Mouse (Mus musculus) bone marrow, adult 2 months (tissue): ENCODE data around the gene Pip5k1c. TPM values are rescaled to one million over a fixed set of nuclear protein-coding genes. Genes with fewer than 3 reads are reported as not detected.

ENCODE experiments used
- H3K27ac ChIP-seq: fragments of 200-500 bp; 2 replicates; pipeline ENCODE4 v1.5.1; 2012; ENCODE audit warnings: low read depth, mild to moderate bottlenecking, control low read depth, inconsistent platforms, low read length; ENCODE audit not compliant: control insufficient read depth, poor library complexity, insufficient read depth
- H3K4me1 ChIP-seq: fragments of 200-500 bp; 2 replicates; pipeline ENCODE4 v1.6.1; 2011; ENCODE audit warnings: low read length; ENCODE audit not compliant: control insufficient read depth, insufficient read depth
- H3K4me3 ChIP-seq: fragments of 200-500 bp; replicated peaks from 2 replicates; pipeline ENCODE3; 2011; ENCODE audit warnings: mild to moderate bottlenecking, low read depth, low read length, control low read depth; ENCODE audit not compliant: control insufficient read depth
- CTCF ChIP-seq: fragments of 200-500 bp; IDR thresholded peaks from 2 replicates; pipeline ENCODE4 v1.5.1; 2011; ENCODE audit warnings: low read length, control low read depth; ENCODE audit not compliant: control insufficient read depth, insufficient read depth
- POLR2A ChIP-seq: fragments of 200-500 bp; IDR thresholded peaks from 2 replicates; pipeline ENCODE4 v1.6.1; 2011; ENCODE audit warnings: low read depth, mild to moderate bottlenecking, control low read depth, low read length, borderline replicate concordance; ENCODE audit not compliant: control insufficient read depth
- WGBS: fragments of 180-500 bp; shearing (Covaris S2); methylation state at CpG from one replicate; pipeline ENCODE4 v1.1.7; 2018; 5-methylcytosine and 5-hydroxymethylcytosine counted together
- polyA plus RNA-seq: library from polyadenylated mRNA; stranded (reverse); fragments of >200 nt; gene quantifications from 2 replicates; pipeline ENCODE4 v1.2.4, GENCODE M21; 2011; ENCODE audit warnings: low replicate concordance; ENCODE audit not compliant: missing spikeins, insufficient read depth, insufficient read length

Gene Pip5k1c
- polyA plus RNA-seq, 1 experiment, result 62.2 TPM

DNA sequence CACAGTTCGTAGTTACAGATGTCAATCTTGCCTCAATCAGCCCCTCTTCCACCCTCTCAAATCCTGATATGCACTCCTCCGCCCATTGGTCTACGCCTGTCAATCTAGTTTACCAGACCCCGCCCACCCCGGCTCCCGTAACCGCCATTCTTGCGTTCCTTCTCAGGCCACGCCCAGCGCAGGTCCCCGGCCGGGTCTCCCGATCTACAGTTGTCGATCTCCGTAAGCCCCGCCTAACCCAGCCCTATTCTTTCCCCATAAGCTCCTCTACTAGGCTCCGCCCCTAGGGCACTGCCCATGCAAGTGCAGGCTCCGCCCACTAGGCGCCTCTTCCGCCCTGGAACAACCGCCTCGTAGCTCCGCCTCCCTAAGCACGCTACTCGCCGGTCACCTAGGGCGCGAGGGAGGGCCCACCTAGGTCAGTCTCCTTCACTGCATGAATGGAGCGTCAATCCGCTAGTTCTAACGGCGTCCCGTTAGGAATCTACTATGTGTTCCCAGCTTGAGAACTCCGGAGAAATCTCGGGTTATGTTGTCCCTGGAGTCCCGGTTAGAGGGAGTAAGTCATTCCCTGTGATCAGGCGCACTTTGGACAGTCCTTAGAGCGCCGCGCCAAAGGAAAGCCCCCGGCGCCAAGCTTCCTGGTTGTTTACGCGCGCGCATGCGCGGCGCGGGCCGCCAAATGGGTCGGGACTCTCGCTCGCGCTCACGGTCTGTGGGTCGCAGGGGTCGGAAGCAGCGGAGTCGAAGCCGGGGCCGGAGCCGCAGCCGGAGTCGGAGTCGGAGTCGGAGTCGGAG, 28.0 kb downstream of the Pip5k1c start, which contains the start of gene Cactin:
Gene Cactin, plus strand, starts transcription at position 554 of the 798 bp plus-strand sequence.
- Histone ChIP-seq H3K4me3 (peak within 1 kb of the TSS; percentile 82), H3K4me1 (peaks cover 1% of the 10 kb centered on the region; the same call in 1 of the 2 replicates), H3K27ac (peak within 1 kb of the TSS; percentile 95)
- WGBS, result under 1% methylated on average over 68 of the region's 68 CpGs
- TF ChIP-seq POLR2A (peak; percentile 68), CTCF (peak; percentile 13; the same call in 1 of the 2 replicates)

DNA sequence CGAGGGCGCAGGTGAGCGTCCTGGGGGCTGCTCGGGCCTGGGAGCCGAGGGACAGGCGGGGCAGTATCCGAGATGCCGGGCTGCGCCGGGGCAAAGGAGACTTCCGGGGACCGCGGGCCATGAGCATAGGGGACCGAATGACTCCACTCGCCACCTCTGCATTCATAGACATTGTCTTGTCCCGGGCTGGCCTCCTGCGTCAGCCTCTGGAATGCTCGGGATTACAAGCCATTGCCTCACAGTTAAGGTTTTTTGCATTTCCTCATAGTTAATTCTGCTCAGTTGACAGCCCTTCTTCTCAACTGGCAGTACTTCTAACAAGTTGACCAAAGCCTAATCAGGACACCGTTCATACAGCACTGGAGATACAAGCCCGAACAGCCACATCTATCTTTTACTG, 28.7 kb downstream of the Pip5k1c start:
- peak overlapping the region; percentile 95 for H3K27ac ChIP-seq
- TF ChIP-seq CTCF (no peak), POLR2A (no peak)
- H3K4me3 ChIP-seq, result peak overlapping the region; percentile 82
- WGBS, result 2% methylated on average over 20 of the region's 20 CpGs
- H3K4me1 ChIP-seq, result peaks cover 1% of the 10 kb centered on the region; the same call in 1 of the 2 replicates

DNA sequence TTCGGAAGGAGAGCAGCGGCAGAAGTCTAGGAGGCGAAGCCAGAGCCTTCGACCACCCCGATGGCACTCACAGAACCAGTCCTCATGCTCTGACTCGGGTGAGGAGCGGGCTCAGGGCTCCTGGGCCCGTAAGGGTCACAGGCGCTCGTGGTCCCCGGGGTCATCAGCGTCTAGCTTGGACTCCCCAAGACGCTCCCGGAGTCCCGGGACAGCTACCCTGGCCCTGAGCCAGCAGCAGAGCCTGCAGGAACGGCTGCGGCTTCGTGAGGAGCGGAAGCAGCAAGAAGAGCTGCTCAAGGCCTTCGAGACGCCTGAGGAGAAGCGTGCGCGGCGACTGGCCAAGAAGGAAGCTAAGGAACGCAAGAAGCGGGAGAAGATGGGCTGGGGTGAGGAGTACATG, 29.7 kb downstream of the Pip5k1c start:
- WGBS, result 93% methylated on average over 27 of the region's 27 CpGs
- Histone ChIP-seq H3K4me3 (peak overlapping the region; percentile 26), H3K27ac (no peak overlapping the region), H3K4me1 (peaks cover 1% of the 10 kb centered on the region; the same call in 1 of the 2 replicates)
- TF ChIP-seq POLR2A (no peak), CTCF (no peak)

DNA sequence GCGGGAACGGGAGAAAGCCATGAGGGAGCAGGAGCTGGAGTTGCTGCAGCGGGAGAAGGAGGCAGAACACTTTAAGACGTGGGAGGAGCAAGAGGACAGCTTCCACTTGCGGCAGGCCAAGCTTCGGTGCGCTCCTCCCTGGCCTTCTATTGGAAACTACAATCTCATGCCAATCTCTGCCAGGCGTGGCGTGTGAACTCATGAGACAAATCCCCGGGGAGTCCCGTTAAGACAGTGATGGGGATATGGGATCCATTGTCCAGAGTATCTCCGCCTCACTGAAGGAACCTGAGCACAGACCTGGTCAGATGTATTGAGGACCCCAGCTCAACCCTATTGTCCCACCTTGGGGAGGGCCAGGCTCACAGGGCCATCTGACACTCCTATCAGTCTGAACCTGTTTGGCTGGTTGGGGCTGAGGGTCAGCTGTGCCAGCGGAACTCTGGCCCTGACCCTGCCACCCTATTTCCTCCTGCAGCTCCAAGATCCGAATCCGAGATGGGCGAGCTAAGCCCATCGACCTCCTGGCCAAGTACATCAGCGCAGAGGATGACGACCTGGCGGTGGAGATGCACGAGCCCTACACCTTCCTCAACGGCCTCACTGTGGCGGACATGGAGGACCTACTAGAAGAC, 30.5 kb downstream of the Pip5k1c start:
- TF ChIP-seq POLR2A (no peak), CTCF (no peak)
- peaks cover 1% of the 10 kb centered on the region; the same call in 1 of the 2 replicates for H3K4me1 ChIP-seq
- H3K4me3 ChIP-seq, result no peak overlapping the region
- no peak overlapping the region for H3K27ac ChIP-seq
- 92% methylated on average over 23 of the region's 23 CpGs for WGBS

DNA sequence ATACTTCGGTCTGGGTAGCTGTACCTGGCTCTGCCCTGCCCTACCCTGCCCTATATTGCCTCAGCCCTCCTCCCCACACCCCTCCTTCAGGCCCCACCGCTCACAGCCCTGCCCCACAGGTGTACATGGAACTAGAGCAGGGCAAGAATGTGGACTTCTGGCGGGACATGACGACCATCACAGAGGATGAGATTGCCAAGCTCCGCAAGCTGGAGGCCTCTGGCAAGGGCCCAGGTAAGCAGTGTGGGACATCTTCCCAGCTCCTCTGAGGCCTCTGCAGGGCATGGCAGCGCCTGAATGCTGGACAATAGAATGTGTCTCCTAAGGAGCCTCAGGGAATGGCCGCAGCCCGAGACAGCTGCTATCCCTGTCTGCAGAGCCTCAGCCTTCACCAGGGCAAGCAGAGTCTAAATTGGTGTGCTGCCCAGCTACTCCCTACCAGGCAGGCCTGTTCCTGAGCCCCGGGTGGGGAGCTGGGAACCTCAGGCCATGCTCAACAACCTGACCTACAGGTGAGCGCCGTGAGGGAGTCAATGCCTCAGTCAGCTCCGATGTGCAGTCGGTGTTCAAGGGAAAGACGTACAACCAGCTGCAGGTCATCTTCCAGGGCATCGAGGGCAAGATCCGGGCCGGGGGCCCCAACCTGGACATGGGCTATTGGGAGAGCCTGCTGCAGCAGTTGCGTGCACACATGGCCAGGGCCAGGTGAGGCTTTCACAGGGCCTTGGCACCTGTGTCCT, 31.2 kb downstream of the Pip5k1c start:
- H3K27ac ChIP-seq, result no peak overlapping the region
- WGBS, result 94% methylated on average over 18 of the region's 18 CpGs
- TF ChIP-seq CTCF (no peak), POLR2A (no peak)
- no peak overlapping the region for H3K4me3 ChIP-seq
- peaks cover 2% of the 10 kb centered on the region; the same call in 1 of the 2 replicates for H3K4me1 ChIP-seq

DNA sequence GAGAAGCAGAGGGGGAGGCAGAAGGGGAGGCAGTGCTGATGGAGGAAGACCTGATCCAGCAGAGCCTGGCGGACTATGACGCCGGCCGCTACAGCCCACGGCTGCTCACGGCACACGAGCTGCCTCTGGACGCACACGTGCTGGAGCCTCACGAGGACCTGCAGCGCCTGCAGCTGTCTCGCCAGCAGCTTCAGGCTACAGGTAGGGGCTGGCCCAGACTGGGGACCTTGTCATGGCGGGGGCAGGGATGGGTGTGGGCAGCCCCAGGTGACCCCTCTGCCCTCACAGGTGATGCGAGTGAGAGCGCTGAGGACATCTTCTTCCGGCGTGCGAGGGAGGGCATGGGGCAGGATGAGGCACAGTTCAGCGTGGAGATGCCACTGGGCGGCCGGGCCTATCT, 32.4 kb downstream of the Pip5k1c start:
- peaks cover 7% of the 10 kb centered on the region; the same call in 1 of the 2 replicates for H3K4me1 ChIP-seq
- H3K27ac ChIP-seq, result no peak overlapping the region
- WGBS, result 96% methylated on average over 21 of the region's 21 CpGs
- TF ChIP-seq CTCF (no peak), POLR2A (no peak)
- H3K4me3 ChIP-seq, result no peak overlapping the region

DNA sequence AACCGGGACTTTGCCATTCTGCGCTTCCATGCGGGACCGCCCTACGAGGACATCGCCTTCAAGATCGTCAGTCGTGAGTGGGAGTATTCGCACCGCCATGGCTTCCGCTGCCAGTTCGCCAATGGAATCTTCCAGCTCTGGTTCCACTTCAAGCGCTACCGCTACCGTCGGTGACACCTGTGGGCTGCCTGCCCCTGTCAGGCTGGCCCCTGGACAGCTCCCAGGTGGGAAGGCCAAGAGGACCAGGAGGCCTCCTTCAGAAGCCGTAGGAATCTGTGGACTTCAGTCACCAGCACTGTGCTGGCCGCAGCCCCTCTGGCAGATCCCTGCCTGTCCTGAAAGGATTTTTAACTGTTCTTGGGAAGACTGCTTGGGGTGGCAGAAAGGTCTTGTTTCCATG, 33.0 kb downstream of the Pip5k1c start:
- TF ChIP-seq CTCF, result no peak
- WGBS, result 95% methylated on average over 18 of the region's 18 CpGs
- Histone ChIP-seq H3K4me3 (no peak overlapping the region), H3K4me1 (peaks cover 7% of the 10 kb centered on the region; the same call in 1 of the 2 replicates), H3K27ac (no peak overlapping the region)

DNA sequence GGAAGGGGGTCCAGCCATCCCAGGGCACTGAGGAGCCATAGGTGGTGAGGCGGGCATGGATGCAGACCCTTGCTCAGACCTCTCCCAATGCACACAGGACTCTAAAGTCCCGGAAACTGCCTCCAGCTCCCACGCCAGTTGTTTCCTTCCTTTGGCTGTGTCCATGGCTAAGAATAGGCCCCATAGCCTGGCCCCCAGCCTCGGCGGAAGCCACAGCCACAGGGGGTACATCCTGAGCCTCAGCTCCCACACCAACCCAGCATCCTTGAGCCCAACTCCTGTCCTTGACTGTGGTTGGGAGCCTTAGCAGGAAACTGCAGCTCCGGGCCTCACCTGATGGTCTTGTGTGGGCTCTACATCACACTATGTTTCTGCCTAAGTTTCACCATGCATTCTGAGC, 34.1 kb downstream of the Pip5k1c start:
- Histone ChIP-seq H3K27ac (no peak overlapping the region), H3K4me3 (no peak overlapping the region), H3K4me1 (peaks cover 6% of the 10 kb centered on the region; the same call in 1 of the 2 replicates)
- WGBS, result 19% methylated on average over 6 of the region's 6 CpGs
- TF ChIP-seq CTCF (no peak), POLR2A (no peak)
